Mouse (Mus musculus): ENCODE measurements around the gene Myo1e.

- TF ChIP-seq CTCF (IDR thresholded peaks at IDR 0.05; ENCODE audit: insufficient read depth, low read length) (no peak), POLR2A (IDR thresholded peaks at IDR 0.05; ENCODE audit: borderline replicate concordance, extremely low read depth, low read depth, low read length) (no peak)
Observed at GRCm38 (mm10) chr9:70208751-70209150, 1.6 kb downstream of the Myo1e start.
